Mouse (Mus musculus): ENCODE measurements around the gene Syn2.
A peak's percentile ranks its signal among the peaks of the same experiment; 100 is the strongest.
"Not testable (repeated sequence)": the region's sequence is repeated elsewhere in the genome, so short reads cannot be mapped to it uniquely, and the experiment has no call there.

The Syn2 gene

DNA sequence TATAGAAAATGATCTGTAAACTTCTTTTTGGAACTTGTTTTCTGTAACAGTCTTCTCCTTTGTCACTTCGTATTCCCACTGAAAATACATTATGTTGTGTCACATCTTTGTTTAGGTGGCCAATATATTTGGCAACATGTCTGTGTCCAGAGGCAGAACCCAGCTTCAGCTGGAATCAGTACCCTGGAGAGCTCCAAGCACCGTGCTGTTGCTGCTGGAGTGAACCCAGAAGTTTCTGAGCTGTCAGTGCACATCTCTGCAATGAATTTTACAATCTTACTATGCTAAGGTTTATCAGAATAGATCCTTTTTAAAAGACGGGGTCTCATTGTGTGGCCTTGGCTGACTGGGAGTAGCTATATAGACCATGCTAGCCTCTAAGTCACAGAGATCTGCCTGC is 44.1 kb downstream of the Syn2 start:
- DNase-seq, result no peak

GRCm38 (mm10) chr6:115181094-115181493 is 46.4 kb downstream of the Syn2 start:
- DNase-seq, result no peak

- no peak for DNase-seq
These were observed 56.4 kb downstream of the Syn2 start for GRCm38 (mm10) chr6:115191111-115191510.

DNA sequence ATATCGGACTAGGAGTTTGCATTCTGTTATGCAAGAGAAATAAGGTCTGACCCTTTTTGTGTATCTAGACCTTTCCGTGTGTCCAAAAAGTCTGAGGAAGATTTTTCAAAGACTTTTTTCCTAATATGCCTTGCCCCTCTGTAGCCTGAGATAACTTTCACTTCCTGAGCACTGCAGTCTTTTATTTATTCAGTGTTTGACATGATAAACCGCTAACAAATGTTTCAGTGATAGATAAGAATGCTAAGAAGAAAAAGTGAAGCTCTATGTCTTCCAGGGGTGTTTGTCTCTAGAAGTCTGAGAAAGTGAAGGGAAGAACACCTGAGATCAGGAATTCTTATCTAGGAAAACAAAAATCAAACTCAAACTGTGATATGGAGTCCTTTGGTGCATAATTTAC is 66.1 kb downstream of the Syn2 start:
- DNase-seq, result no peak

GRCm38 (mm10) chr6:115203029-115203428 is 68.3 kb downstream of the Syn2 start:
- DNase-seq, result no peak

DNA sequence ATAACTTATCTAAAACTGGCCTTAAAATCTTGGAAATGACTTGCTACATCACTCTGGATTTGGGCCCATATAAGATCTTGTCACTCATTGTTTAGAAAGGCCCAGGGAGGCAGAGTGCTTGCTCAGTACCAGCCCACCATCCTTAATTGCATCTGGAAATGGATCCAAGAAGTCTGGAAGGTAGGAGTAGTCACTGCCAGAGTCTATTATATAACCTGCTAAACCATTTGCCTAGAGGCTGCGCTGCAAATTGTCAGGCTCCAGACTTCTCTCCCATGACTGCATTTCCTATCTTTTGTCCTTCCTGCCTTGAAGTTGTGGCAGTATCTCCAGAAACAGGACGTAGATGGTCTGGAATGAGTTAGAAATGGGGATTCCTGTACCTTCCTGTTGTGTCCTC is 75.5 kb downstream of the Syn2 start:
- no peak for DNase-seq

GRCm38 (mm10) chr6:115210820-115211219 is 76.1 kb downstream of the Syn2 start:
- no peak for DNase-seq

DNA sequence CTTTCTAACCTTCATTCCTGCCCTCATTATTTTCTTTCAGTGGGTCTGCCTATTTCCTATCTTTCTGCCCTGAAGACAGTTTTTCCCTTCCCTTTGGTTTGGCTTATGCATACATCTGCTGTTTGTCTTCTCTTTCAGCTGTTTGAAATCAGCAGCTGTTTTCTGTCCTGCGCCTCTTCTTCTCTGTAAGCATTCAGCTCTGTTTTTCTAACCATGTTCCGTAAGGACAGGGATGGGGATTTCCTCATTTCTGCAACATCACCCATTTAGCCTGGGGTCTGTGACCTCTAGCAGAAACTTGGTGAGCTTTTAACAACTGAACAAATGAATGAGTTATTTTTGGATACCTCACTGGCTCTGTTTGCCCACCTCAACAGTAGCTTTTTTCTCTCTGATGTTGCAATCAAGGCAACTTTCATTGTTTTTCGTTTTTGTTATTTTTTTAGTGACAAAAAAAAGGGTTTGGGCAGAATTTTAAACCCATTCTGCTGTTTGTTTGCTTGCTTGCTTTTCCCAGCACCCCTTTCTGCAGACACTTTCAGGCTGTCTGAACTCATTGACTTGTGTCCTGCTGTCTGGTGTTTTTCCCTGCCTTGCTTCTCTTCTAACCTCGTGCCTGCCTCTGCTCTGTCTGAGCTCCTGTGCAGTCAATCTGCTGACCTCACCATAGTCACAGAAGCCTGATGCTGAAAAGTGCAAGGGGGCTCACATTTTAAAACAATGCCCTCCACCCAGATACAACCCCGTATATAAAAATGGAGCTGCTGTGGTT is 77.6 kb downstream of the Syn2 start:
- no peak for DNase-seq

- DNase-seq, result no peak
These were observed 78.4 kb downstream of the Syn2 start for GRCm38 (mm10) chr6:115213129-115213528.

GRCm38 (mm10) chr6:115221215-115221641 is 86.5 kb downstream of the Syn2 start:
- no peak for DNase-seq

DNA sequence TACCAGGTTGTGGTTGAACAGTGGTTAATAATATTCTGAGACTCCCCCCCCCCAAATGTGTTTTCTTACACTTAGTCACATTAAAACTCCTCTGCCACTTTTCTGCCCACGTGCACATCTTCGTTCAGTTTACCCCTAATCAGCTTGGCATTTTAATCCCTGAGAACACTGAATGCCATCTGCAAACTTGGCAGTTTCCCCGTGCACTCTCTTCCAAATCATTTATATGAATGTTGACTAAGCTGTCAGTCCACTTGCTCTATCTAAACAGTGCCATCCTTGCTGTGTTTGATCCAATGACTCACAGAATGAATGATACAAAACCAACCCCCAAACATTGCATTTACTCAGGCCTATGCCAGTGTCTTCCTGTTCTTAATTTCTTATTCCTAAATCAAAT is 90.8 kb downstream of the Syn2 start:
- DNase-seq, result peak; percentile 77

GRCm38 (mm10) chr6:115227043-115227442 is 92.3 kb downstream of the Syn2 start, which contains the start of gene Gm17482:
Gene Gm17482, plus strand, starts transcription at chr6:115227343.
- DNase-seq, result no peak

DNA sequence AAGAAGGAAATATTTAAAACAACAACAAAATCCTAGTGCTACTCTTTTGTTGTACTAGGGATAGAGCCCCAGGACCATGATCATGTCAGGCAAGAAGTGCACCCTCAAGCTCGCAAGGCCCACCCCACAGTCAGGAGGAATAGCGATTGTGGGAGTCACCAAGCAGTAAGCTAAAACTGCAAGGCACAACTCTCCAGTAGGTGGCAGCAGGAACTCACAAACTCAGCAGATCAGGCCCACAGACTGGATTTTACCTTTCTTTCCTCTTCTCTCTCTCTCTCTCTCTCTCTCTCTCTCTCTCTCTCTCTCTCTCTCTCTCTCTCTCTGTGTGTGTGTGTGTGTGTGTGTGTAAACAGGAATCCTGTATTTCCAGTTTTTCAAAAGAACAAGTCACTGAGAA is 92.8 kb downstream of the Syn2 start:
- peak; percentile 86 for DNase-seq

GRCm38 (mm10) chr6:115230557-115230956 is 95.9 kb downstream of the Syn2 start:
- DNase-seq, result no peak

- DNase-seq, result no peak
These were observed 97.1 kb downstream of the Syn2 start for GRCm38 (mm10) chr6:115231836-115232235.

- no peak for DNase-seq
These were observed 97.9 kb downstream of the Syn2 start for GRCm38 (mm10) chr6:115232562-115232961.

- peak; percentile 93 for DNase-seq
These were observed 103.6 kb downstream of the Syn2 start for GRCm38 (mm10) chr6:115238031-115239027.

GRCm38 (mm10) chr6:115239335-115239734 is 104.6 kb downstream of the Syn2 start:
- DNase-seq, result no peak

GRCm38 (mm10) chr6:115240431-115240830 is 105.7 kb downstream of the Syn2 start:
- DNase-seq, result not testable (repeated sequence)

DNA sequence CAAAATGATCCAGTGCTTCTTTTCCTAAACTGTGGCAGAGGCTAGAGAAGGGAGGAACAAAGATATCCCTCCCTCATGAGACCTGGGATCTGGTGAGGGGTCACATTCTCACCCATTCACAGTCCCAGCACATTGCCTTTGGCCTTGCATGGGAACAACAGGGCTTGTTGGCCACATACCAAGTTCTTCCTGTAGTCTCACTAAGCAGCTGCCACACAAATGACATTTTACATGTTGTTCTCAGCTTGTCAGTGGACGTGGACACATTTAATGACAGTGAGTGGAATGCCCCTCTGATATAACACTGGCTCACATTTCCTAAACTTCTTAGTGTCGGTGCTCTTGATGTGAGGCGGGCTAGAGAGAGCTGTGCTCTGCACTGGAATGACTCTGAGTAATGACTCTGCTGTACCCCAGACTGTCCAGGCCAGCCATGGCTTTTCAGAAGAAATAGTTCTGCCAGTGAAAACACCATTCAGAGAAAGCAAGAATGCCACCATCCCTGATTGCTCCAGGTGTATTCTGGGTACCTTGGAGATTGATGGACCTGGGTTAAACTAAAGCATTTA is 106.5 kb downstream of the Syn2 start:
- no peak for DNase-seq

DNA sequence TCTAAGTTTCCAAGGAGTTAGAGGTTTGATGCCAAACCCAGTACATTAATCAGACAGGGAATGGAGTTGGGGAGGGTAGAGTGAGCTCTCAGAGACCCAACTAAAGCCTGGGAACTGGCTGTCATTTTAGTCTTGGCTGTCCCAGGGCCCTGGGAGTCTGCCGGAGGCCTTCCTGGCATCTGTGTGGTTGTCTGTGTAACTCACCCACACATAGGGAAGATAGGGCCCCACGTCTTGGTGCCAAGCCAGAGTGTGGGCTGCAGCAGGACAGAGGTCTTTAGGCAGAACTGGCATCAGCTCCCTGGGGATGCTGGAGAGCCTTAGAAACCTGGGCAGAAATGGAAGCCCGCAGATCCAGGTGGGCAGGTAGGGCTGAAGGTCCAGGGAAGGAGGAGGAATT is 107.2 kb downstream of the Syn2 start:
- DNase-seq, result no peak

- DNase-seq, result peak; percentile 59
These were observed 109.5 kb downstream of the Syn2 start for GRCm38 (mm10) chr6:115244222-115244621.

DNA sequence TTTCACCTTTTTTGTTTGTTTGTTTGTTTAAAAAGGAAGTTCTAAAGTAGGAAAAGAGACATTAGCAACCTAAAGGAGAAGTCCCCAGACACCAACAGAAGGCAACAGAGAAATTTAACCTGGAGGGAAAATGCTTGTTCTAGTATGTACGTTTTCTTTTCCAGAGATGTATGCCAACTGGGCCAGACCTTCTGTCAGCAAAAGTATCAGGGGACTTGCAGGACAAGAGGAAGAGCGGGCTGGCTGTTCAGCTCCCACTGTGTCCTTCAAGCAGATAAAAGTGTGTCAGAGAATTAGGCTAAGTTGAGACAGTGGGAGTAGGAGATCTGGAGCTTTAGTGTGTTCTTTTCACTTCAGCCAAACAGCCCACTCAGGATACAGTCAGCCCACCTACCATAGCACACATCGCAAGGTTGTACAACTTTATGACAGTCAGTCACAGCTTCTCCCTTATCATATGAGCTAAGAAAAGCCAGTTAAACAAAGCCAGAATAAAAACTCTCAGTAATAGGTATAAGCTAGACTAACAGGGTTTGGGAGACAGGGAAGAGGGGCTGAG is 110.9 kb downstream of the Syn2 start:
- no peak for DNase-seq
